ENCODE assay signal across 19 mouse cellular contexts in the genomic region with DNA sequence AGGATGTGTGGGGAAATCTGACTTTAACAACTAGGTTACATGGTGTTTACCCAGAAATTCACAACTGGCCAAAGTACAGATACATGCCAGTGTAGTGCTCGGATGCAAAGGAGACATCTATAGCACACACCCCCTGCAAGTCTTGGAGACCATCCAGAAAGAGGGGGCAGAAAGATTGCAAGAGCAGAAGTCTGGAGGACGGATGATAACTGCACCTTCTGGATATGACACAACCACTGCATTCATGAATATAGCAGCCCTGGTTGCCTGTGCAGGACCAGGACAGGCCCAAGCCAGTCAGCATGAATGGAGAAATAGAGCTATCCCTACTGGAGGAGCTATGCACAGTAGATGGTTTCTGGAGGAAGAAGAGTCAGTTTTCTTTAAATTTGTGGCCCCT.
DNase-seq lines count a peak whose midpoint lies in the region; ATAC-seq lines count a peak whose summit lies in the region.
"Had no signal": no experiment of that assay in that cellular context is flagged by ENCODE, and none has a peak within 500 bp of the region (broad histone marks: within the 10 kb centered on the region; RNA-seq: fewer than 3 reads in every experiment).

No protein-coding gene starts in this region.

- peak; percentile 56 for ATAC-seq in frontal cortex, adult (ENCODE audit: low TSS enrichment)
- ATAC-seq: CD4-positive, CD25-positive, alpha-beta regulatory T cell, adult 4 months; forebrain, embryonic 13.5 days; forebrain, embryonic 15.5 days; forebrain, postnatal 0 days had no signal

- DNase-seq in frontal cortex, postnatal 25 days (ENCODE audit: low spot score in 2 of 2), result no peak
- DNase-seq in right cerebral cortex, adult 18-20 months, result peak; percentile 17
- no peak for DNase-seq in right cerebral cortex, postnatal 25 days
- DNase-seq in naive thymus-derived CD4-positive, alpha-beta T cell, adult 2 months (ENCODE audit: low read depth), result peak; percentile 35
- DNase-seq in heart, postnatal 10 days, result no peak
- DNase-seq: adrenal gland, adult 2 months; adrenal gland, postnatal 10 days; adrenal gland, postnatal 25 days; B cell, adult 2 months; cerebellum, adult 11-12 months; cerebellum, adult 2 months; cerebellum, adult 9-10 months; cerebellum, postnatal 10 days; cerebellum, postnatal 25 days; forebrain, postnatal 0 days had no signal

- intact Hi-C loops in heart, postnatal 10 days (cut with DNase I), result no loop called here

Comparison
In these comparisons a context has a peak if more than half of its experiments do, and no peak if none do; other contexts are left out.
1. DNase-seq: peak in right cerebral cortex, adult 18-20 months (single experiment) and naive thymus-derived CD4-positive, alpha-beta T cell, adult 2 months (single experiment); none in frontal cortex, postnatal 25 days (0 of 2), right cerebral cortex, postnatal 25 days (single experiment) and heart, postnatal 10 days (0 of 2).